Comparison of ENCODE assay signal across 9 mouse cellular contexts in the genomic region with DNA sequence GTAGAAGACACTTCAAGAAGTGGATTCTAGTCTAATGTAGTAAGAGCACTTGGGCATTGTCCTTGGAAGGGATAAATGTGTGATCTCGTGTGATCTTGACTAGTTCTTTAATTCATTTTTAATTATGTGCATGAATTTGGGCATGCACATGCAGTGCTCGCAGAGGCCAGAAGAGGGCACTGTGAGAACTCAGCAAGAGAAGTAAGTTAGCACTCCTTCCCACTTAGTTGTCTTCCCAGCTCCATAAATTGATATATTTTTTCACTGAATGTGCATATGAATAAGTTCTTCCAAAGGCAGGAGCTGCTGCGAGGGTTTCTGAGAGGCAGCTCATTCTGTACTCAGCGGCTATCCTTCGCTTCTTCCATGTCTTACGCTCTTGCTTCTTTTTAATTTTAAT. TPM values are rescaled to one million over a fixed set of nuclear protein-coding genes. Genes with fewer than 3 reads are reported as not detected.
A peak's percentile ranks its signal among the peaks of the same experiment; 100 is the strongest.
DNase-seq lines count a peak whose midpoint lies in the region; ATAC-seq and TF ChIP-seq lines count a peak whose summit lies in the region.
"Had no signal": no experiment of that assay in that cellular context is flagged by ENCODE, and none has a peak within 500 bp of the region (broad histone marks: within the 10 kb centered on the region; RNA-seq: fewer than 3 reads in every experiment).

No protein-coding gene starts in this region.

- peaks cover 10% of the 10 kb centered on the region for H3K27me3 ChIP-seq in embryonic facial prominence, embryonic 10.5 days (replicated peaks; ENCODE audit: low read depth, poor library complexity, severe bottlenecking)
- H3K27me3 ChIP-seq in liver, postnatal 0 days (ENCODE audit: insufficient read depth, low read length) = peaks cover 18% of the 10 kb centered on the region
- H3K27me3 ChIP-seq in small intestine, adult 2 months (ENCODE audit: control insufficient read depth, insufficient read depth, low read length) = no peaks in the 10 kb centered on the region

- TF ChIP-seq EP300 in liver, postnatal 0 days (IDR thresholded peaks at IDR 0.05; ENCODE audit: low read depth) = no peak

- peak; percentile 80 for TF ChIP-seq CTCF in liver, postnatal 0 days (IDR thresholded peaks at IDR 0.05; ENCODE audit: low read depth)
- peak; percentile 81; the same call in 1 of the 2 replicates for TF ChIP-seq CTCF in small intestine, adult 2 months (IDR thresholded peaks at IDR 0.05; ENCODE audit: extremely low read depth, insufficient read length, insufficient replicate concordance, low read depth, low read length)

- DNase-seq in CD4-positive, CD25-positive, alpha-beta regulatory T cell, adult 2 months (ENCODE audit: low read depth, low spot score) = peak; percentile 58
- peak; percentile 18 to 53 for DNase-seq in spleen, postnatal 10 days (ENCODE audit: low spot score in 2 of 2)
- no peak for DNase-seq in spleen, postnatal 36 days (ENCODE audit: low spot score in 2 of 2)
- DNase-seq in embryonic facial prominence, embryonic 10.5 days (ENCODE audit: low spot score) = peak; percentile 74
- peak; percentile 87 for DNase-seq in kidney, postnatal 10 days
- peak; percentile 49 for DNase-seq in liver, postnatal 0 days

- ATAC-seq in CD4-positive, CD25-positive, alpha-beta regulatory T cell, adult 4 months = no peak
- no peak for ATAC-seq in liver, postnatal 0 days

- 40% methylated on average over 6 of the region's 6 CpGs for WGBS in embryonic facial prominence, embryonic 10.5 days
- WGBS in liver, postnatal 0 days (ENCODE audit: insufficient replicate concordance) = 34% methylated on average over 6 of the region's 6 CpGs
- WGBS in small intestine, adult 2 months = 38% methylated on average over 6 of the region's 6 CpGs

- no peak overlapping the region for H3K4me3 ChIP-seq in embryonic facial prominence, embryonic 10.5 days
- H3K4me3 ChIP-seq in liver, postnatal 0 days (ENCODE audit: low read depth, low read length) = no peak overlapping the region
- H3K4me3 ChIP-seq in small intestine, adult 2 months (ENCODE audit: low read depth, low read length) = no peak overlapping the region

- peaks cover 15% of the 10 kb centered on the region; the same call in 1 of the 2 replicates for H3K4me1 ChIP-seq in embryonic facial prominence, embryonic 10.5 days
- H3K4me1 ChIP-seq in liver, postnatal 0 days (ENCODE audit: insufficient read depth) = peaks cover 4% of the 10 kb centered on the region
- H3K4me1 ChIP-seq in small intestine, adult 2 months (ENCODE audit: control insufficient read depth, insufficient read depth, insufficient read length, low read length) = peaks cover 8% of the 10 kb centered on the region

- H3K9me3 ChIP-seq in embryonic facial prominence, embryonic 10.5 days = no peaks in the 10 kb centered on the region
- H3K9me3 ChIP-seq in liver, postnatal 0 days (ENCODE audit: low read length) = no peaks in the 10 kb centered on the region

- no peak overlapping the region for H3K27ac ChIP-seq in embryonic facial prominence, embryonic 10.5 days (replicated peaks)
- no peak overlapping the region for H3K27ac ChIP-seq in liver, postnatal 0 days (ENCODE audit: low read depth)
- H3K27ac ChIP-seq in small intestine, adult 2 months (ENCODE audit: insufficient read depth, low read depth, low read length) = no peak overlapping the region

- no peaks in the 10 kb centered on the region for H3K36me3 ChIP-seq in embryonic facial prominence, embryonic 10.5 days (replicated peaks)
- H3K36me3 ChIP-seq in liver, postnatal 0 days (replicated peaks; ENCODE audit: insufficient read depth, low read length) = no peaks in the 10 kb centered on the region
- H3K36me3 ChIP-seq in small intestine, adult 2 months (ENCODE audit: control insufficient read depth, insufficient read depth, low read length) = no peaks in the 10 kb centered on the region

- H3K4me2 ChIP-seq in liver, postnatal 0 days (ENCODE audit: low read depth, low read length) = no peak overlapping the region

- H3K9ac ChIP-seq in liver, postnatal 0 days (replicated peaks) = no peak overlapping the region

- TF ChIP-seq POLR2A in small intestine, adult 2 months (IDR thresholded peaks at IDR 0.05; ENCODE audit: low read depth, low read length) = no peak

RNA-seq across cellular contexts. Expression of a gene that starts 3.2 kb away (rescaled TPM):
- polyA plus RNA-seq in CD4-positive, CD25-positive, alpha-beta regulatory T cell, adult 4 months (2017; shearing (Covaris generic)) = not detected
- polyA plus RNA-seq in embryonic facial prominence, embryonic 10.5 days (2016; fragmentation: Nextera tagmentation; extraction: Ambion mirVana) = 0.13 and 0.16 TPM in 2 replicates
- polyA plus RNA-seq in liver, postnatal 0 days (2015; fragmentation: Nextera tagmentation; extraction: Ambion mirVana) = not detected in 2 replicates
- not detected in 2 replicates for polyA plus RNA-seq in small intestine, adult 2 months (2012; rRNA removed)
- polyA plus RNA-seq: large intestine, adult 2 months had no signal

RNA-seq across cellular contexts. Expression of a gene that starts 24.3 kb away (rescaled TPM):
- polyA plus RNA-seq in CD4-positive, CD25-positive, alpha-beta regulatory T cell, adult 4 months (2017; shearing (Covaris generic)) = not detected
- polyA plus RNA-seq in embryonic facial prominence, embryonic 10.5 days (2016; fragmentation: Nextera tagmentation; extraction: Ambion mirVana) = 1.2 and 1.4 TPM in 2 replicates
- polyA plus RNA-seq in liver, postnatal 0 days (2015; fragmentation: Nextera tagmentation; extraction: Ambion mirVana) = 0.08 and 0.13 TPM in 2 replicates
- 0.09 TPM in 1 of 2 replicates, not detected in the other for polyA plus RNA-seq in small intestine, adult 2 months (2012; rRNA removed)

RNA-seq across cellular contexts. Expression of a gene that starts 37.9 kb away (rescaled TPM):
- not detected for polyA plus RNA-seq in CD4-positive, CD25-positive, alpha-beta regulatory T cell, adult 4 months (2017; shearing (Covaris generic))
- not detected in 2 replicates for polyA plus RNA-seq in embryonic facial prominence, embryonic 10.5 days (2016; fragmentation: Nextera tagmentation; extraction: Ambion mirVana)
- polyA plus RNA-seq in liver, postnatal 0 days (2015; fragmentation: Nextera tagmentation; extraction: Ambion mirVana) = not detected in 2 replicates
- polyA plus RNA-seq in small intestine, adult 2 months (2012; rRNA removed) = not detected in 2 replicates

Comparison
In these comparisons a context has a peak if more than half of its experiments do, and no peak if none do; other contexts are left out.
1. DNase-seq: peak in CD4-positive, CD25-positive, alpha-beta regulatory T cell, adult 2 months (single experiment), spleen, postnatal 10 days (2 of 2), embryonic facial prominence, embryonic 10.5 days (single experiment), kidney, postnatal 10 days (single experiment) and liver, postnatal 0 days (single experiment); none in spleen, postnatal 36 days (0 of 2).